Mouse (Mus musculus): Measurements from ENCODE around the gene Larp4b.

DNA sequence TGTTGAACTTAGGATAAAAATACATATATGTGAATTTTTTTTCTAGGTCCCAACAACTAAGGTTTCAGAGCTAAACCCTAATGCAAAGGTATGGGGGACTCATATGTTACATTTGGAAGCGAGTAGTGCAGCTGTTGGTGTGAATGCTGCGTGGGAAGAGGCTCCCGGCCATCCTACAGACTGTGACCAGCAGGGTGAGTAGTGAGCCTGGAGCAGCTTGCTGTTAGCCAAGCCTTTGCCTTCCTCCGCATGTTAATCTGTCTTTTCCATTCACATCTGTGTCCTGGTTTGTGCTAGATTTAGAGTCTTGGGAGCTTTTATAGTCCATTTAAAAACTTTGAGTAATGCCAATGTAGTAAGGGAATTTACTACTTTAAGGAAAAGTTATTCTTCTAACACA lies 43.1 kb downstream of the Larp4b start:
- no peak for TF ChIP-seq CTCF (IDR thresholded peaks at IDR 0.05; ENCODE audit: borderline replicate concordance, control insufficient read depth, extremely low read depth, insufficient read depth, low read length, poor library complexity)
- no peak for TF ChIP-seq POLR2A (IDR thresholded peaks at IDR 0.05; ENCODE audit: control insufficient read depth, extremely low read depth, insufficient read depth, low read length, poor library complexity)

Measured in thymus, adult 2 months (tissue).